Mouse (Mus musculus): ENCODE measurements around the gene Zfp287.

DNA sequence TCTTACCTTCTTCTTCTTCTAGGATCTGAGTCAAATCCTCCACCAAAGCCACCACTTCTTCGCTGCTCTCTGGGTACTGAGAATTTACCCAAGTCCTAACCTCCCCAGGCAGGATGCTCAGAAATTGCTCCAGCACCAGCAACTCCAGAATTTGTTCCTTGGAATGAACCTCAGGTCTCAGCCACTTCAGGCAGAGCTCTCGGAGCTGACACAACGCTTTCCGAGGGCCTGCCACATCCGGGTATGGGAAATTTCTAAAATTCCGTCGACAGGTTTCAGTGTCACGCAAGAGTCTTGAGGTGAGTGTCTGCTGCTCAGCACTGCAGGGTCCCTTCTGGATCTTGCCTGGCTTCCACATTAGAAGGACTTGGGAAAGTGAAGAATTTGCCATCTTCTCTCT is 3.4 kb downstream of the Zfp287 start:
- TF ChIP-seq CTCF (IDR thresholded peaks at IDR 0.05; ENCODE audit: low read depth, low read length) (no peak), POLR2AphosphoS5 (IDR thresholded peaks at IDR 0.05; ENCODE audit: insufficient replicate concordance, low read depth, low read length) (no peak), TAL1 (conservative IDR thresholded peaks at IDR 0.05; ENCODE audit: low read depth, low read length) (no peak)
